Mouse (Mus musculus) intestine, embryonic 16.5 days (tissue): ENCODE results near the gene Gdpgp1. TPM values are rescaled to one million over a fixed set of nuclear protein-coding genes. Genes with fewer than 3 reads are reported as not detected.
A peak's percentile ranks its signal among the peaks of the same experiment; 100 is the strongest.

Experiments used
- ATAC-seq: fragments of 200-750 bp; cut with Nextera tagmentation; 2 replicates; pipeline ENCODE4 v1.8.0; 2017; ENCODE audit warnings: moderate TSS enrichment, moderate library complexity
- H3K27ac ChIP-seq: fragments of 300-500 bp; sonication (generic); 2 replicates; pipeline ENCODE4 v1.5.1; 2014; ENCODE audit warnings: mild to moderate bottlenecking, low read length
- H3K27me3 ChIP-seq: fragments of 300-500 bp; sonication (generic); replicated peaks from 2 replicates; pipeline ENCODE4 v1.6.1; 2014; ENCODE audit warnings: low read length, control low read depth, mixed read lengths; ENCODE audit not compliant: control insufficient read depth, insufficient read depth
- H3K36me3 ChIP-seq: fragments of 300-500 bp; sonication (generic); 2 replicates; pipeline ENCODE4 v1.6.1; 2014; ENCODE audit warnings: low read length, control low read depth; ENCODE audit not compliant: control insufficient read depth, insufficient read depth
- H3K4me1 ChIP-seq: fragments of 300-500 bp; sonication (generic); 2 replicates; pipeline ENCODE4 v1.6.1; 2014; ENCODE audit warnings: low read length, control low read depth, mixed read lengths; ENCODE audit not compliant: control insufficient read depth, insufficient read depth
- H3K4me2 ChIP-seq: fragments of 300-500 bp; sonication (generic); 2 replicates; pipeline ENCODE4 v1.6.1; 2014; ENCODE audit warnings: low read depth, low read length, control low read depth
- H3K4me3 ChIP-seq: fragments of 300-500 bp; sonication (generic); 2 replicates; pipeline ENCODE4 v1.5.1; 2014; ENCODE audit warnings: mild to moderate bottlenecking, low read length
- H3K9ac ChIP-seq: fragments of 300-500 bp; sonication (generic); 2 replicates; pipeline ENCODE4 v1.6.1; 2014; ENCODE audit warnings: low read depth, low read length
- H3K9me3 ChIP-seq: fragments of 300-500 bp; sonication (generic); 2 replicates; pipeline ENCODE4 v1.6.1; 2016; ENCODE audit warnings: low read length, control low read depth; ENCODE audit not compliant: control insufficient read depth
- whole genome bisulfite sequencing: fragments of 180-500 bp; shearing (Covaris S2); extraction: QIAGEN DNeasy Blood & Tissue Kit; methylation state at CpG from one replicate; pipeline ENCODE4 v1.1.7; 2014; 5-methylcytosine and 5-hydroxymethylcytosine counted together
- polyA plus RNA-seq: library from polyadenylated mRNA; unstranded; fragments of >200 nt; fragmentation: Nextera tagmentation; extraction: Ambion mirVana; gene quantifications from 2 replicates; pipeline ENCODE4 v1.2.1, GENCODE M21; 2015

Gdpgp1 gene
- polyA plus RNA-seq, 1 experiment from 2014 or later = 7.6 TPM

DNA sequence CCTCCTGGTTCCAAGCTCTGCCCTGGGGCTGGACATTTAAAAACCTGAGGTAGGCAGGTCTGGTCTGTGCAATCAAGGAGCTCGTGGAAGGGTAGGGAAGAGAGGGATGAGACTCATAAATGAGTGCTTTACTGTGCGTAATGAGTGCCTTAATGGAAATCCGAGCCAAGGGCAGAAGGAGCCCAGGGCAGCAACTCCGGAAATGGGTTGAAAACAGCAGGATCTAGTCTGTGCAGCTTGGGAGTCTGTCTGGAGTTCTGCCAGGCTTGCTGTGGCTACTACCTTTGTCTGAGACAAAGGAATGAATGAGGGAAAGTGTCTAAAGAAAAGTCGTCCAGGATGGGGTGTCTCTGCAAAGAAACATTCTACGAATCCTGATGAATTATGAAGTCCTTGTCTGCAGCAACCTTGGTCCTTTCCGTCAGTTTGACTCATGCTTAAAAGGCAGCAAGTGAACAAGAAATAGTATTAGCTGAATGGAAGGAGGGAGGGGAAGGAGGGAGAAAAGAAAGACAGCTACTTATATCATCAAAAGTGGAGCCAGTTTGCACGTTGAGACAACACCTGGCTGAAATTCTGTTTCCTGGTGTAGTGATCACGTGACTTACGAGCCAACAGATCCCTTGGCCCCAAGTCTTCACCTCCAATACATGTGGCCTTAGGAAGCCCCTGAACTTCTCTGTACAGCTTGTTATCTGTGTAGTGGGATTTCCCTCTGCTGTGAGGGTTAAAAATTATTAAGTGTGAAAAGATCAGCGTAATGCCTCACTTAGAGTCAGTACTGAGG, 43.3 kb upstream of the Gdpgp1 start:
- no peak overlapping the region for H3K4me3 ChIP-seq
- H3K27me3 ChIP-seq = no peaks in the 10 kb centered on the region
- H3K9ac ChIP-seq = no peak overlapping the region
- no peak for ATAC-seq
- WGBS = 50% methylated on average over 11 of the region's 11 CpGs
- H3K4me2 ChIP-seq = no peak overlapping the region
- no peaks in the 10 kb centered on the region for H3K9me3 ChIP-seq
- peak overlapping the region; percentile 25; the same call in 1 of the 2 replicates for H3K27ac ChIP-seq
- H3K4me1 ChIP-seq = peaks cover 63% of the 10 kb centered on the region
- H3K36me3 ChIP-seq = no peaks in the 10 kb centered on the region

DNA sequence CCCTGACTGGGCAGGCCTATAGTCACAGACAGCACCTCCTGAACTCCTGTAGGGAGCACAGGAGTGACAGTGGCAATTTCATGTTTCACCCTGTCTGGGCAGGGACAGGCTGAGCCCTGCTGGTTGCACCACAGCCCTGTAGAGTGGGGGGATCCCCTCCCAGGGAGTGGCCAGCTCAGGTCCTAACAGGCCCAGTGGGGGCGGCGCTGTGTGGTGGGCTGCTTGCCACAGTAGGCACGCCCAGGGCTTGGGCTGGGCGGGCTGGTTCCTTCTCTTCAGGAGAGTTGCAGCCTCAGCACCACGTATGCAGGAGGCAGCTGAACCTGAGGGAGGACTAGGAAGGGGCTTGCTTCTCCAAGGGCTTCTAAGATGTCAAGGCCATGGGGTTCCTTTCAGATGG, 41.2 kb upstream of the Gdpgp1 start:
- peak overlapping the region; percentile 67 for H3K9ac ChIP-seq
- H3K4me1 ChIP-seq = peaks cover 51% of the 10 kb centered on the region
- ATAC-seq = peak; percentile 34
- H3K27me3 ChIP-seq = no peaks in the 10 kb centered on the region
- H3K4me2 ChIP-seq = no peak overlapping the region
- no peak overlapping the region for H3K4me3 ChIP-seq
- H3K9me3 ChIP-seq = no peaks in the 10 kb centered on the region
- 64% methylated on average over 5 of the region's 5 CpGs for WGBS
- no peaks in the 10 kb centered on the region for H3K36me3 ChIP-seq
- H3K27ac ChIP-seq = peak overlapping the region; percentile 95

- Histone ChIP-seq H3K9me3 (no peaks in the 10 kb centered on the region), H3K4me1 (peaks cover 49% of the 10 kb centered on the region), H3K4me3 (peak overlapping the region; percentile 43), H3K4me2 (peak overlapping the region; percentile 76), H3K27ac (peak overlapping the region; percentile 95), H3K27me3 (no peaks in the 10 kb centered on the region), H3K9ac (peak overlapping the region; percentile 67), H3K36me3 (no peaks in the 10 kb centered on the region)
- peak; percentile 90 for ATAC-seq
- 9% methylated on average over 16 of the region's 16 CpGs for WGBS
Measured at GRCm38 (mm10) chr7:80192226-80193061, 40.2 kb upstream of the Gdpgp1 start.

GRCm38 (mm10) chr7:80193941-80194739, 38.5 kb upstream of the Gdpgp1 start:
- 71% methylated on average over 13 of the region's 13 CpGs for WGBS
- Histone ChIP-seq H3K4me3 (no peak overlapping the region), H3K27me3 (no peaks in the 10 kb centered on the region), H3K4me2 (no peak overlapping the region), H3K27ac (no peak overlapping the region), H3K9me3 (no peaks in the 10 kb centered on the region), H3K9ac (0 out of 2 replicates have a peak overlapping the region, but pooled peaks have one; percentile 16), H3K4me1 (peaks cover 42% of the 10 kb centered on the region), H3K36me3 (no peaks in the 10 kb centered on the region)
- ATAC-seq = no peak

DNA sequence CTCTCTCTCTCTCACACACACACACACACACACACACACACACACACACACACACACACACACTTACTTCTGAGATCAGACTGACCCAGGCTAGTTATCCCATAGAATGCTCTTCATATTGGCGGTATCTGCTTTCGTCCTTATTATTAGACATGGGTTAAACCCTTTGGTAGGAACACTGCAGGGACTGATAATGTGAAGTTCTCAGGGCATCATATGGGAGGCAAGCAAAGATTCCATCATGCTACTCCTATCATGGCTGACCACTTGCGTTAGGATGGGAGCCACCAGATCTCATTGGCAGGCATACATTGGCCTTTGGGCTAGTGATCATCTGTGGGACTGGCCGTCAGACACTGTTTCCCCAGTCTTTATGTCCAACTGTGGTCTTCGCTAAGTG, 37.5 kb upstream of the Gdpgp1 start:
- no peak overlapping the region for H3K27ac ChIP-seq
- no peaks in the 10 kb centered on the region for H3K27me3 ChIP-seq
- H3K4me2 ChIP-seq = no peak overlapping the region
- no peaks in the 10 kb centered on the region for H3K9me3 ChIP-seq
- H3K4me1 ChIP-seq = peaks cover 47% of the 10 kb centered on the region
- no peak overlapping the region for H3K9ac ChIP-seq
- WGBS = 95% methylated on average over 5 of the region's 5 CpGs
- no peak overlapping the region for H3K4me3 ChIP-seq
- H3K36me3 ChIP-seq = no peaks in the 10 kb centered on the region
- no peak for ATAC-seq

DNA sequence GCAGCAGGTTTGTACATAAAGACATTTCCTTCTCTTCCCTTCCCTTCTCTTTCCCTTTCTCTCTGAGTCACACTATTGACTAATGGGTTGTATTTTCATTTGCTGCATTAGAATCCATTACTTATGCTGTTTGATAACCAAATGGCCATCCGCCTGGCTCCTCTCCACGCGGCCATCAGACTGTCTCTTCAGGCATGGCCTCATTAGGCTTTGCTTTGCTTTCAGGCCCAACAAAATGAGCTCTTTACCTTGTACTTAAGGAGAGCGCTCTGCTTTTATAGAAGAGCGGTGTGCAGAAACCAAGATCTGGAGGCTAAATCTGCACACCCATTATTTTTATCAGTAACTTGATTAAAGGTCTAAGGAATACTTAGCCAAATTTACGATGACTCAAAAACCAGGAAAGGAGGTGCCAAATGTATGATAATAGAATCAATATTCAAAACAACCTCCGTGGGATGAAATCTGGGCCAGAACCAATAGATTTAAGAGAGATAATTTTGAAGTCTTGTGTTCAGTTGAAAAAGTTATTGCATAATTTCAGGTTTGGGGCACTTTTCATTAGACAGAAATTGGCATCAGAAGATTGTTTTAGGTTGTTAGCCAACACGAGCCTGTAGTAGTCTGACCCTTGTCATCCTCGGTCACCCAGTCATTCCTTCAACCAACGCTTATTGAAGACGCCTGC, 36.9 kb upstream of the Gdpgp1 start:
- no peaks in the 10 kb centered on the region for H3K9me3 ChIP-seq
- no peak overlapping the region for H3K9ac ChIP-seq
- H3K4me3 ChIP-seq = no peak overlapping the region
- 85% methylated on average over 10 of the region's 11 CpGs for WGBS
- no peaks in the 10 kb centered on the region for H3K27me3 ChIP-seq
- H3K36me3 ChIP-seq = no peaks in the 10 kb centered on the region
- peaks cover 49% of the 10 kb centered on the region for H3K4me1 ChIP-seq
- H3K27ac ChIP-seq = no peak overlapping the region
- H3K4me2 ChIP-seq = no peak overlapping the region
- no peak for ATAC-seq

GRCm38 (mm10) chr7:80197371-80197770, 35.3 kb upstream of the Gdpgp1 start:
- no peak for ATAC-seq
- Histone ChIP-seq H3K4me3 (peak overlapping the region; percentile 85), H3K9me3 (no peaks in the 10 kb centered on the region), H3K4me1 (peaks cover 43% of the 10 kb centered on the region), H3K4me2 (peak overlapping the region; percentile 69), H3K27me3 (no peaks in the 10 kb centered on the region), H3K27ac (peak overlapping the region; percentile 96), H3K9ac (peak overlapping the region; percentile 86), H3K36me3 (no peaks in the 10 kb centered on the region)
- 10% methylated on average over 4 of the region's 4 CpGs for WGBS

- H3K4me1 ChIP-seq = peaks cover 42% of the 10 kb centered on the region
- H3K27ac ChIP-seq = peak overlapping the region; percentile 96
- H3K9ac ChIP-seq = peak overlapping the region; percentile 86
- peak overlapping the region; percentile 85 for H3K4me3 ChIP-seq
- H3K9me3 ChIP-seq = no peaks in the 10 kb centered on the region
- ATAC-seq = peak; percentile 92
- H3K27me3 ChIP-seq = no peaks in the 10 kb centered on the region
- no peaks in the 10 kb centered on the region for H3K36me3 ChIP-seq
- H3K4me2 ChIP-seq = peak overlapping the region; percentile 69
- under 1% methylated on average over 67 of the region's 74 CpGs for WGBS
Measured at GRCm38 (mm10) chr7:80197941-80198778, 34.5 kb upstream of the Gdpgp1 start.
